16 mouse cellular contexts compared by ENCODE assay signal in genomic region chr6:118867384-118867783, GRCm38 (mm10).
DNase-seq lines count a peak whose midpoint lies in the region; ATAC-seq and TF ChIP-seq lines count a peak whose summit lies in the region.
"Had no signal": no experiment of that assay in that cellular context is flagged by ENCODE, and none has a peak within 500 bp of the region (broad histone marks: within the 10 kb centered on the region; RNA-seq: fewer than 3 reads in every experiment).

No protein-coding gene starts in this region.

- CTCF ChIA-PET in Patski (lab: Charles Lee), result no interaction called here

- in situ Hi-C loops in Patski (cut with MboI; ENCODE audit: low pct_unique_long_range_greater_than_20kb), result no loop called here

- H3K27me3 ChIP-seq in heart, embryonic 14.5 days (ENCODE audit: control insufficient read depth, insufficient read depth, low read length), result no peaks in the 10 kb centered on the region
- no peaks in the 10 kb centered on the region for H3K27me3 ChIP-seq in Patski
- H3K27me3 ChIP-seq in midbrain, embryonic 10.5 days (ENCODE audit: low read depth, poor library complexity, severe bottlenecking), result no peaks in the 10 kb centered on the region
- H3K27me3 ChIP-seq: embryonic facial prominence, embryonic 13.5 days; limb, embryonic 13.5 days; neural tube, embryonic 12.5 days had no signal

- ATAC-seq in heart, embryonic 14.5 days (ENCODE audit: insufficient number of reproducible peaks, insufficient read depth, low FRiP score, low read depth), result no peak
- ATAC-seq in Patski, result peak; percentile 63
- ATAC-seq: intestine, embryonic 16.5 days had no signal

- TF ChIP-seq CTCF in Patski (IDR thresholded peaks at IDR 0.05), result no peak

- H3K4me2 ChIP-seq in heart, embryonic 14.5 days (ENCODE audit: low read length), result no peak overlapping the region
- H3K4me2 ChIP-seq: embryonic facial prominence, embryonic 13.5 days; hindbrain, embryonic 14.5 days; limb, embryonic 13.5 days; neural tube, embryonic 12.5 days had no signal

- WGBS in heart, embryonic 14.5 days, result 75% methylated on average over 7 of the region's 7 CpGs
- WGBS in midbrain, embryonic 10.5 days, result 86% methylated on average over 7 of the region's 7 CpGs

- POLR2A ChIA-PET in Patski (lab: Charles Lee), result no interaction called here

- H3K9ac ChIP-seq in heart, embryonic 14.5 days (ENCODE audit: low read length), result no peak overlapping the region
- H3K9ac ChIP-seq: embryonic facial prominence, embryonic 13.5 days; hindbrain, embryonic 14.5 days; limb, embryonic 13.5 days; neural tube, embryonic 12.5 days had no signal

- intact Hi-C loops in heart, postnatal 10 days (cut with DNase I), result no loop called here
- intact Hi-C loops in left cerebral cortex, postnatal 4 days (cut with DNase I), result no loop called here

- H3K9me3 ChIP-seq in heart, embryonic 14.5 days (ENCODE audit: control insufficient read depth, low read length), result no peaks in the 10 kb centered on the region
- no peaks in the 10 kb centered on the region for H3K9me3 ChIP-seq in midbrain, embryonic 10.5 days (replicated peaks)
- H3K9me3 ChIP-seq: embryonic facial prominence, embryonic 13.5 days; heart, embryonic 10.5 days; limb, embryonic 13.5 days; neural tube, embryonic 12.5 days had no signal

- H3K27ac ChIP-seq in heart, embryonic 14.5 days (replicated peaks in 1 of 2; ENCODE audit: control insufficient read depth in 1 of 2, insufficient read depth in 1 of 2, low read depth in 2 of 2, low read length in 2 of 2), result peak overlapping the region; percentile 41 to 58; a peak in 3 of 4 replicates
- no peak overlapping the region for H3K27ac ChIP-seq in midbrain, embryonic 10.5 days (replicated peaks)
- H3K27ac ChIP-seq: embryonic facial prominence, embryonic 13.5 days; heart, embryonic 10.5 days; hindbrain, embryonic 14.5 days; kidney, postnatal 0 days; limb, embryonic 13.5 days; neural tube, embryonic 12.5 days had no signal

- peaks cover 30 to 41% of the 10 kb centered on the region in 2 experiments for H3K4me1 ChIP-seq in heart, embryonic 14.5 days (ENCODE audit: control insufficient read depth in 2 of 2, insufficient read depth in 2 of 2, low read length in 2 of 2)
- peaks cover 23% of the 10 kb centered on the region for H3K4me1 ChIP-seq in midbrain, embryonic 10.5 days
- H3K4me1 ChIP-seq: neural tube, embryonic 12.5 days had no signal

- H3K36me3 ChIP-seq in heart, embryonic 14.5 days (ENCODE audit: control insufficient read depth, insufficient read depth, low read length), result no peaks in the 10 kb centered on the region
- no peaks in the 10 kb centered on the region for H3K36me3 ChIP-seq in midbrain, embryonic 10.5 days
- H3K36me3 ChIP-seq: embryonic facial prominence, embryonic 13.5 days; heart, embryonic 10.5 days; limb, embryonic 13.5 days; neural tube, embryonic 12.5 days had no signal

- H3K4me3 ChIP-seq in heart, embryonic 14.5 days (ENCODE audit: control insufficient read depth in 1 of 2, insufficient read depth in 1 of 2, low read depth in 1 of 2, low read length in 2 of 2), result no peak overlapping the region
- no peak overlapping the region for H3K4me3 ChIP-seq in midbrain, embryonic 10.5 days
- H3K4me3 ChIP-seq: embryonic facial prominence, embryonic 13.5 days; heart, embryonic 10.5 days; limb, embryonic 13.5 days; neural tube, embryonic 12.5 days had no signal

- no peak for DNase-seq in heart, postnatal 10 days
- peak; percentile 56 for DNase-seq in Patski (ENCODE audit: low read depth, low spot score)
- peak; percentile 64 for DNase-seq in brain, adult 2 months (ENCODE audit: low read depth, low spot score)
- DNase-seq in cerebellum, postnatal 14 days, result peak; percentile 58 to 65
- no peak for DNase-seq in left cerebral cortex, postnatal 4 days
- no peak for DNase-seq in midbrain, embryonic 10.5 days (ENCODE audit: low spot score)
- DNase-seq: lung, postnatal 14 days; right cerebral cortex, postnatal 25 days had no signal

Comparison
In these comparisons a context has a peak if more than half of its experiments do, and no peak if none do; other contexts are left out.
1. DNase-seq: peak in Patski (single experiment), brain, adult 2 months (single experiment) and cerebellum, postnatal 14 days (2 of 2); none in heart, postnatal 10 days (0 of 2), left cerebral cortex, postnatal 4 days (single experiment) and midbrain, embryonic 10.5 days (single experiment).